Mouse (Mus musculus) bone marrow macrophage, adult 2 months (primary cell): ENCODE data around the gene Camk1d. TPM values are rescaled to one million over a fixed set of nuclear protein-coding genes. Genes with fewer than 3 reads are reported as not detected.
"Not testable (repeated sequence)": the region's sequence is repeated elsewhere in the genome, so short reads cannot be mapped to it uniquely, and the experiment has no call there.

Source experiments
- H3K27ac ChIP-seq: 2 replicates; pipeline ENCODE4 v1.5.1; 2012; ENCODE audit warnings: low read depth, low read length; ENCODE audit not compliant: insufficient read depth
- H3K4me1 ChIP-seq: 2 replicates; pipeline ENCODE4 v1.6.1; 2012; ENCODE audit warnings: low read length; ENCODE audit not compliant: control insufficient read depth, insufficient read depth
- H3K4me3 ChIP-seq: 2 replicates; pipeline ENCODE4 v1.5.1; 2012; ENCODE audit warnings: mild to moderate bottlenecking, low read length, moderate library complexity; ENCODE audit not compliant: insufficient read depth
- CTCF ChIP-seq: IDR thresholded peaks from 2 replicates; pipeline ENCODE4 v1.5.1; 2012; ENCODE audit warnings: low read depth, mild to moderate bottlenecking, low read length, moderate library complexity
- POLR2A ChIP-seq: IDR thresholded peaks from 2 replicates; pipeline ENCODE4 v1.6.1; 2012; ENCODE audit warnings: mild to moderate bottlenecking, low read depth, low read length, borderline replicate concordance
- polyA plus RNA-seq: library from polyadenylated mRNA; stranded (reverse); fragments of >200 nt; gene quantifications from 2 replicates; pipeline ENCODE4 v1.2.4, GENCODE M21; 2012; ENCODE audit not compliant: missing spikeins, insufficient read depth, insufficient read length

Gene Camk1d
- polyA plus RNA-seq, 1 experiment = 62.0 TPM

DNA sequence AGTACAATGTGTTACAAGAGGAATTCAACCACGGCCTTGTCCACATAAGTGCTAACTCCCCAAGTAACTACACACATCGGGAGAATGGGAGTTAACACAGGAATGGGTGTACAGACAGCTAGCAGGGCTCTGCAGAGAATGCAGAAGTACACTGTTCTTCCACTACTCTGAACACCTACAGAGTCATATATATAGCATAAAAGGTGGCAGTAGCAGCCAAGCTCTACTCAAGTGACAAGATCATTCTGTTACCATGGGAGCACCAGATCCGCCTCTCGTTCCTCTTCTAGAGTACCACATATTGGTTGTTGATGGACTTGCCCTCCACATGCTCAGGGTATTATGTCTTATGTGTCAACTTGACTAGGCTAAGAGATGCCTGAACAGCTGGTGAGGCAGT, 165.4 kb downstream of the Camk1d start:
- no peaks in the 10 kb centered on the region for H3K4me1 ChIP-seq
- no peak overlapping the region for H3K4me3 ChIP-seq
- no peak overlapping the region for H3K27ac ChIP-seq
- TF ChIP-seq POLR2A = no peak
- no peak for TF ChIP-seq CTCF

DNA sequence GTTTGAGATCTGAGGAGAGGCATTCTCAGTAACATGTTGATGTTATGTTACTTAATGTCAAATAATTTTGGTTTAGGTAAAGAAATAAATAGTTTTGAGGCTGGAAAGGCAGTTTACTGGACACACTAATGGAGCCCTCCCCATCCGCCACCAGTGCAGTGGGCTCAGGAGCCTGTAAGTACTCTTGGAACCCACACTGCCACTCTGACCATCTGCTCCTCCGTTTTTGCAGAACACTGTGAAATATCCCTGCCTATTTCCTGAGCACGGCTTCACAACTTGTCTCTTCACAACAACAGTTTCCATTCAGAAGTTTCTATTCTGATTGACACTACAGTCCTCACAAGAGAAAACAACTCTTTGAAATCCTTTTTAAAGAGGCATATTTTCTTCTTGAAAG, 173.4 kb downstream of the Camk1d start:
- Histone ChIP-seq H3K4me3 (no peak overlapping the region), H3K27ac (no peak overlapping the region), H3K4me1 (peaks cover 5% of the 10 kb centered on the region)
- TF ChIP-seq CTCF (no peak), POLR2A (no peak)

DNA sequence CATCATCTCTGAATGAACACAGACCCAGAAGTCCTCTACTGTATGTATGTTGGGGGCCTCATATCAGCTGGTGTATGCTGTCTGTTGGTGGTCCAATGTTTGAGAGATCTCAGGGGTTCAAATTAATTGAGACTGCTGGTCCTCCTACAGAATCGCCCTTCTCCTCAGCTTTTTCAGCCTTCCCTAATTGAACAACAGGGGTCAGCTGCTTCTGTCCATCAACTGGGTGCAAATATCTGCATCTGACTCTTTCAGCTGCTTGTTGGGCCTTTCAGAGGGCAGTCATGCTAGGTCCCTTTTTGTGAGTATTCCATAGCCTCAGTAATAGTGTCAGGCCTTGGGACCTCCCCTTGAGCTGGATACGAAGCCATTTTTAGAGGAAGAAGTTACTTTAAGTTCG, 174.4 kb downstream of the Camk1d start:
- H3K27ac ChIP-seq, H3K4me3 ChIP-seq, H3K4me1 ChIP-seq: not testable (repeated sequence)

DNA sequence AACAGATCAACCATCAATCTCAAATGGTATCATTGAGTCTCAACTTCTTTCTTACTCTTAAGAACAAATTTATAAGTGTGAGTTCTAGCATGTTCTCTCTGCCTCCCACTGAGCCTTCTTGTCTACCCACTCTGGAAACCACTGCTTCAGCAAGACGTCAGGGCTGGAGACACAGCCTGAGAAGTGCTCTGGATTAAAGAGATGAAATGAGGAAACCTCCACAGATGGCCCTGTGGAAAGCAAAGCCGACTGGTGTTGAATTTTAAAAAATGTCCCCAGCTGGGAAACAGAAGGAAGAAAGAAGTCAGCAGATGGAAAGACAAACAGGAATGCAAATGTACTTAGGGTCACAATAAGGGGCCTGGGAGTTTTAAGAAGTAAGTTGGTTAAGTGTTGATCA, 180.4 kb downstream of the Camk1d start:
- Histone ChIP-seq H3K27ac (no peak overlapping the region), H3K4me3 (no peak overlapping the region), H3K4me1 (peaks cover 4% of the 10 kb centered on the region)
- TF ChIP-seq POLR2A (no peak), CTCF (no peak)

DNA sequence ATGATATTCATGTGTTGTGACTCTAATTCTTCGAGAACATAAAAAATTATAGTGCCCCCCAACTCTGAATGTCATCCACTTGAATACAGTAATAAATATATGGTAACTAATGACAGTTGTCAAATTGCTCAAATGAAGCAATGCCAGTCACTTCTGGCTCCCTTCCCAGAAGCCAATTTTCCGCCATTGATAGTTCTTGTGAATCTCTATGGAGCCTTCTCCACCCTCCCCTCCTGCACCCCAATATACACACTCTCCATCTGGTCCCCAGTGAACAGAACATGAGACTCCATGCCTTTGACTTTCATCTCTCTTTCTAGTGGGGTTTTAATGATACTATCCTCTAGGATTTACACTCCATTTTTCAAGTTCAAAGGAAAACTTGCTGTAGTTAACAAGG, 184.3 kb downstream of the Camk1d start:
- H3K4me3 ChIP-seq = no peak overlapping the region
- no peaks in the 10 kb centered on the region for H3K4me1 ChIP-seq
- H3K27ac ChIP-seq = no peak overlapping the region
- no peak for TF ChIP-seq POLR2A
- TF ChIP-seq CTCF = no peak

DNA sequence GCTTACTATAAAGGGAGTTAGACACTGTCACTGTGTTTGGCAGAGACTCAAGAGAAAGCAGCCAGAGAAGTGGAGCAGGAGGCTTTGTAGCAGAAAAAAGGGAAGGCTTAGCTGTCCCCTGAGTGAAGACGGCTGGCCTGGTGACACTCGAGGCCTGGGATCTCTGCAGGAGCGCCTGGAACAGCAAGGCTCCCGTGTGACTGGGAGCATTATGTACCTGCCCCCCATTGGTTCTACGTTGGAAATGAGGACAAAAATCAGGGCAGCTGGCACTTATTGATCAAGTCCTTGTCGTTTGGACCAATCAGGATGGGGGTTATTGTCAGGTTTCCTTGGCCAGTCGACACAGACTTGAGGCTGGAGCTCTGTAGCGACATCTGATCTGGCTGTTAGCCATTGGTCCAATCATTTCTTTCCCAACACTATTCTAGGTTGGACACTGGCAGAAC, 195.1 kb downstream of the Camk1d start:
- no peak overlapping the region for H3K27ac ChIP-seq
- TF ChIP-seq CTCF (no peak), POLR2A (no peak)
- H3K4me3 ChIP-seq = no peak overlapping the region
- H3K4me1 ChIP-seq = no peaks in the 10 kb centered on the region; the same call in 1 of the 2 replicates

DNA sequence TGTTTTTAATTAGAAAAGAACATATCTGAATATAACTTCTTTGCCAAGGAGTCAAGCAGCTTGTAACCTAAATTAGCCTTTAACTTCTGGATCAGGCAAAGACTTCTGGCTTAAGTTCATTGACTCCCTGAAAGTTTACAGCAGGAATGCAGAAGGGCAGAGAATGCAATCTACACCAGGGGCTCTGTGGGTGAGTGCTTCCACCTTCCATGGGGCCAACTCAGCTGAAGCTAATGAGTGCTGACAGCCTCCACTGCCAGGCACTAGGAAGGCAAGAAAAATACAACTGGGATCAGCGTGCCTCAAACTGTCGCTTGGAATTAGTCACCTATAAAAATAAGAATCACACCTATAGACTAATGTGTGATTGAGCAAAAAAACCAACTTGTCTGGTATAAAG, 199.2 kb downstream of the Camk1d start:
- H3K27ac ChIP-seq = no peak overlapping the region
- H3K4me1 ChIP-seq = no peaks in the 10 kb centered on the region; the same call in 1 of the 2 replicates
- no peak for TF ChIP-seq CTCF
- no peak for TF ChIP-seq POLR2A
- no peak overlapping the region for H3K4me3 ChIP-seq

DNA sequence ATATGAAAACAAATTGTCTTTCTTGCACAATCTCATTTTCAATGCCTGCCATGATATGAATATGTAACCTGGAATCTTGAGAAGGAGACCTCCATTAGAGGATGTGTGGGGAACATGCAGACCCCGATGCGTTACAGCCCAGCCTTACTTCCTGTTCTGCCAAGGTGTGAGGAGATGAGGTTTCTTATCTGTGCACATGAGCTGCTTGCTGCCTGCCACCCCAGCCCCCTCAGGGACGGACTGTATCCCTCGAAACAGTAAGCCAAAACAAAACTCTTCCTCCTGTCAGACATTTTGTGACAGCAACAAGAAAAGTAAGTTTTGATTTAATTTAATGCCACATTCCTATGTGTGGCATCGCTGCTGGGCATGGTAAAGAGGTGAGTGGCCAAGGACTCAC, 200.2 kb downstream of the Camk1d start:
- Histone ChIP-seq H3K27ac (no peak overlapping the region), H3K4me3 (no peak overlapping the region), H3K4me1 (no peaks in the 10 kb centered on the region; the same call in 1 of the 2 replicates)
- no peak for TF ChIP-seq CTCF
- no peak for TF ChIP-seq POLR2A

DNA sequence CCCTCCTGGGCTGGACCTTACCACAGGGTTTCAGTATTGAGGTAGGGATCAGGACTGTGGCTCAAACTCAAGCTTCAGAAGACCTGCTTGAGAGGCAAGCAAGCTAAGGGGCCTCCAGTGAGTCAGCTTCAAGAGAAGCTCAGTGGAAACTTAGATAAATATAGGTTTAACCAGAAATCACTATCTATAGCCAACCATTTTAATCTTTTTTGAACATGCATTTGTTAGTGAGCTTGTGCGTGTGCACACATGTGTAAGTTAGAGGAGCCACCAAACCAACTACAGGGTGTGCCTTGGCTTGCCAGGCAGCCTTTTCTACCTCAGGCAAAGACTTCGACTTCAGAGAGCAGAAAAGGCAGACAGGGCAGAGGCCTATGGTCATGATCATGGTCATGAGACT, 200.7 kb downstream of the Camk1d start:
- TF ChIP-seq CTCF (no peak), POLR2A (no peak)
- H3K4me3 ChIP-seq = no peak overlapping the region
- H3K27ac ChIP-seq = no peak overlapping the region
- H3K4me1 ChIP-seq = no peaks in the 10 kb centered on the region; the same call in 1 of the 2 replicates

DNA sequence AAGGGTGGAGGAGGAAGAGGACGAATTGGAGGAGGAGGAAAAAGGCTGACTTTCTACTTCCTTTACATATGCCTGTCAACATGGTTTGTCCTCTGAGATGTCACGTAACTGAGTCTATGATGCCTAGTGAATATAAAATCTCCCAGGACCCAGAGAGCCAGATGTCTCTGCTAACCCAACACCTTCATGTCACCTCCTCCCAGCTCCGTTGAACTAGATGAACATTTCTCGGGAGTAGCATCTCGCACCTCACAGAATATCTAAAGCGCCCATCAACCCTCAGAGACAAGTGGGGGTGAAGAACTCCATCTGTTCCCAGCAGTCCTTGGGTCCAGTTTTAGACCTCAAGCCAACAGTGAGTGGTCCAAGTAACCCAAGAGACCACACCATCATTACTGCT, 204.3 kb downstream of the Camk1d start:
- Histone ChIP-seq H3K4me3 (no peak overlapping the region), H3K27ac (no peak overlapping the region)
- TF ChIP-seq POLR2A (no peak), CTCF (no peak)

DNA sequence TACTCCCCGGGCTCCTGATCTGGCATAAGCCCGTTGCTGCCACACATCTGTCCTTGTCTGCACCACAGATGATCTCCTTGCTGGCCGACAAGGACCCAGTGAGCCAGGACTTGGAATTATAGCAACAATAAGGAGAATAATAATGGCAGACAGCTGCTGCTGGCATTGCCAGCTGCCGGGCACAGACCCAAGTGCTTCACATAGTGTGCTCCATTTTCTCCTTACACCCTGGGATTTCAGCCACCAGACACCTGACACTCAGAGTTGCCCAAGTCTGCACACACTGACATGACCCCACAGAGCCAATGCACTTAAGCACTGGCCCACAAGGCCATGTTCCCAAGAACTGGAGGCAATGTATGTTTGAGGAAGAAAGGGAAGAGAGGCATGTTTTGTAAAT, 214.7 kb downstream of the Camk1d start:
- H3K27ac ChIP-seq = no peak overlapping the region
- H3K4me3 ChIP-seq = no peak overlapping the region
- TF ChIP-seq POLR2A (no peak), CTCF (no peak)
- no peaks in the 10 kb centered on the region for H3K4me1 ChIP-seq

More for the DNA sequence above, 204.3 kb downstream of the Camk1d start:
- H3K4me1 ChIP-seq = peaks cover 15% of the 10 kb centered on the region
